ENCODE assay signal across 17 mouse cellular contexts in the genomic region with DNA sequence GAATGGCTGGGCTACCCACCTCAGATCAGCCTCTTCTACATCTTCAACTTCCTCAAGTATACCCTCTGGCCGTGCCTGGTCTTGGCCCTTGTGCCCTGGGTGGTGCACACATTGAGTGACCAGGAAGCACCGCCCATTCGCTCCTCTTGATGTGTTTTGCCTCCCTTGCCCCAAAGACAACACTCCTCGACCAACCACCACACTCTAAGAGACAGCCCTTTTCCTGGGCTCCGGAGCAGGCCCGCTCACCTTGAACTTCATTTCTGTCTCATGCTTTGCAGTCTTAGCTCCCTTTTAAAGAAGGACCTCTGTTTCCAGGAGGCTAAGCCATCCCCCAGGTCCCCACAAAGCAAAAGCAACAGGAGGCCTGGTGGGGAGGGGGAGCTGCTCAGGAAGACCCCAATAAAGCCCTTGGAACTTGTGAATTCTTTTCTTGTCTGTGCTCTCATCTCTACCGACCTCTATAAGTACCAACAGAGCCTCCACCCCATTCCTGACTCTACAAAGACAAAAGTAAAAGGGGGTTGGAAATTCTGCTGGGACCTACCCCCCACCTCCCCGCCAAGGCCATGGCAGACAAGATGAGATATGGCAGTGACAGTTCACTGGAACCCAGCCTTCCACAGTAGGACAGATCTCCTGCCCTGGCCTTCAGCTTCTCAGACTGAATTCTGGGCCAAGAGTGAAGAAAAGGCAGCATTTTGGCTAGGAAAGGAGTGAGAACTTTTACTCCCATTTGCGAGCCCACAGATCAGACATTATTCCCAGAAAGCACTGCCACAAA. TPM values are rescaled to one million over a fixed set of nuclear protein-coding genes. Genes with fewer than 3 reads are reported as not detected.
"Had no signal": no experiment of that assay in that cellular context is flagged by ENCODE, and none has a peak within 500 bp of the region (broad histone marks: within the 10 kb centered on the region; RNA-seq: fewer than 3 reads in every experiment).

No protein-coding gene starts in this region.

- H3K9ac ChIP-seq: liver, embryonic 15.5 days; neural tube, embryonic 12.5 days had no signal

- ATAC-seq: lung, postnatal 0 days had no signal

- DNase-seq: kidney, adult 18-20 months; kidney, postnatal 14 days; left cerebral cortex, postnatal 4 days; lung, adult 2 months; lung, postnatal 4 days; midbrain, embryonic 14.5 days; thymus, postnatal 36 days had no signal

- H3K4me2 ChIP-seq: liver, embryonic 11.5 days; liver, embryonic 15.5 days; neural tube, embryonic 12.5 days had no signal

- H3K27me3 ChIP-seq: liver, embryonic 15.5 days; neural tube, embryonic 12.5 days had no signal

- H3K27ac ChIP-seq: liver, embryonic 15.5 days; midbrain, embryonic 10.5 days; neural tube, embryonic 12.5 days had no signal

- H3K4me3 ChIP-seq: liver, embryonic 15.5 days; midbrain, embryonic 10.5 days; neural tube, embryonic 12.5 days had no signal

- H3K9me3 ChIP-seq: liver, embryonic 15.5 days; midbrain, embryonic 10.5 days; neural tube, embryonic 12.5 days had no signal

RNA-seq across cellular contexts. Expression of gene Nags, which starts 48.5 kb away (rescaled TPM):
- total RNA-seq: layer of hippocampus, postnatal 14 days; left cerebral cortex, adult 18-20 months; megakaryocyte, adult 5-6 weeks; neutrophil, adult 5-6 weeks had no signal
- polyA plus RNA-seq: kidney, embryonic 14.5 days; midbrain, embryonic 10.5 days; neural tube, embryonic 12.5 days had no signal
